Mouse (Mus musculus) spleen, postnatal 10 days (tissue): Measurements from ENCODE around the gene Top3b.
"Not testable (repeated sequence)": the region's sequence is repeated elsewhere in the genome, so short reads cannot be mapped to it uniquely, and the experiment has no call there.

Experiments
- DNase-seq, 2 experiments: peaks; one replicate each; pipeline ENCODE4 v3.0.0; 2021 to 2022; ENCODE audit warnings: low spot score in 2 of 2

Top3b gene

GRCm38 (mm10) chr16:16870617-16871331 lies at the start of gene Top3b, which contains the start of gene Vpreb1:
Gene Top3b (plus strand): TSS chr16:16870736.
Gene Vpreb1 (minus strand): TSS chr16:16870843.
- DNase-seq: peak; percentile 69 to 85

DNA sequence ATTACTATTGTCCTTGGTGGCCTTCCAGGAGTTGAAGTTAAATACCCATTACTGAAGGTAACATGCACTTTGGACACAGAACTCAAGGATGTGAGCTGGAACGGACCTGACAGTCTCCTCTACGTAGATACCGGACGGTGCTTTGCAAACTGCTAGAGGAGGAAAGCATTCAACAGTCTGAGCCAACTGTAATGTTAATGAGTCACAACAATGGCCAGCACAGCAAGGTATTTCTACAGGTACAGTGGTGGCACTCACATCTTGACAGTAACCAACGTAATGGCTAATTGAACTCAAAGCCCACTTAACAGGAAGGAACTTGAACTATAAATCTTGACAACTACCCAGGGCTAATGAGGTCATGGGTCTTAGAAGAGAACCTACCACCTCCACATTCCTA lies 45.1 kb upstream of the Top3b start:
- no peak for DNase-seq

GRCm38 (mm10) chr16:16826223-16826622 lies 44.3 kb upstream of the Top3b start:
- DNase-seq: no peak

DNA sequence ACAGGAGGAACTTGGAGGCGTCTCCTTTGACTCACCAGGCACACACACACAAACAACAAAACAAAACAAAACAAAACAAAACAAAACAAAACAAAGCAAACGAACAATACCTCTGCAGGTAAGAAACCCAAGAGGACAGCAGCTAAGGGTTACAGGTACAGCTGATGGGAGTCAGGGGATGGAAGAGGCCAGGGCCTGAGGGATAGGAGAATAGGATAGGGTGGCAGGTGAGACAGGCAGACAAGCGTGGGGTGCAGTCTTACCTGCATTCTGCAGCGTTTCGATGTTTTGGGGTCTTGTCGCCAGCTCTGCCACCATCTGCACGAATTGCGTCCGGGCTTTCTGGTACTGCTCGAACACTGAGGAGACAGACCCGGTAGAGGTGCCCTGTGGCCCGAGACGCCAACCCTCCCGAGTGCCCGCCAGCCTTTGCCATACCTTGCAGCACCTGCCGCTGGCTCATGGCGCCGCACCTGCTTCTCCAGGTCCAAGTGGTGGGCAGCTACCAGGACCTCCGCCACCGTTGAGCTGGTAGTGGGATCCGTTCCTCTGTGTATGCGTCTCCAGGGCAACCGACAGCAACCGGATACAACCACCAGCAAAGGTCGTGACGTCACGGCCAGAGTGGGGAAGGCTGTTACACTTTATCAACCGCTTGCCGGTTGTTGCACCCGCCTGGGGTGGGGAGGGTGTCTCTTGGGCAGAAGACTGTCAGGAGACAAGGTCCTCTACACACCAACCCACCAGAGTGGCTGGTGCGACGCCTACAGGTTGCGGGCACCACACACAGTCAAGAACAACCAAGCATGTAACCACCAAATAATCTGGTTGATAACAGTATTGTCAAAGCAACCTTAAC lies 41.5 kb upstream of the Top3b start, which contains the start of gene Spag6l:
Spag6l (minus strand) TSS at position 700 of the 859 bp plus-strand sequence.
- DNase-seq: peak; percentile 19 to 78

- DNase-seq: no peak
Observed at GRCm38 (mm10) chr16:16829671-16830070, 40.9 kb upstream of the Top3b start.

- no peak for DNase-seq
Observed at GRCm38 (mm10) chr16:16849196-16849595, 21.3 kb upstream of the Top3b start.

- no peak for DNase-seq
Observed at GRCm38 (mm10) chr16:16852411-16852810, 18.1 kb upstream of the Top3b start.

DNA sequence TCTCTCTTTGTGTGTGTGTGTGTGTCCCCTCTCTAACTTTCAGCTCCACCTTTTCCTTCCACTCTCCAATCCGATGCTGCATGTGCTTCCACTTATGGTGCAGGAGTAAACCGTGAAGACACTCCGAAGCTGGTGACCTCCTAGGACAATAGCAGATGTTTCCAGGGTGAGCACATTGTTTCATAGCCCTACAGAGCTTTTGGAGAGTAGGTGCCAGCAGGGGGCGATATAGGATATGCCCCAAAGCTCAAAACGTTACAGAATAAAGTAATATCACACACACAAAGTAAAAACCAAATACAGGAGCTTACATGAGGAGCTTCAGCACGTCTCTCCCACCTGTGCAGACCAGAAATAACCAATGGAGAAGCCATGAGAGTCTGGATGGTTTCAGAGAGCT lies 15.7 kb upstream of the Top3b start:
- DNase-seq: peak; percentile 35 to 76

DNA sequence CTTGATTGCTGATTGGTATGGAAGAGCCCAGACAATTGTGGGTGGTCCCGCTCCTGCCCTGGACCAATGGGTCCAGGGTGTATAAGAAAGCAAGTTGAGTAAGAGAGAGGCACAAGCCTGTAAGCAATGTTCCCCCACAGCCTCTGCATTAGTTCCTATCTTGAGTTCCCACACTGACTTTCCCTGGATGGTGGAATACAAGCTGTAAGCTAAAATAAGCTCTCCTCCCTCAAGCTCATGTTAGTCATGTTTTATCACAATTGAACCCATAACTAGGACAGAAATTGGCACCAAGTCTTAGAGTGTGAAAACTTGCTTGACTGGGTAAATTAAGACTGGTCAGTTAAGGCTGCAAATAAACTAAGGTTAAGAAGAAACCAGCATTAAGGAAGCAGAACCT lies 15.0 kb upstream of the Top3b start:
- no peak for DNase-seq

DNA sequence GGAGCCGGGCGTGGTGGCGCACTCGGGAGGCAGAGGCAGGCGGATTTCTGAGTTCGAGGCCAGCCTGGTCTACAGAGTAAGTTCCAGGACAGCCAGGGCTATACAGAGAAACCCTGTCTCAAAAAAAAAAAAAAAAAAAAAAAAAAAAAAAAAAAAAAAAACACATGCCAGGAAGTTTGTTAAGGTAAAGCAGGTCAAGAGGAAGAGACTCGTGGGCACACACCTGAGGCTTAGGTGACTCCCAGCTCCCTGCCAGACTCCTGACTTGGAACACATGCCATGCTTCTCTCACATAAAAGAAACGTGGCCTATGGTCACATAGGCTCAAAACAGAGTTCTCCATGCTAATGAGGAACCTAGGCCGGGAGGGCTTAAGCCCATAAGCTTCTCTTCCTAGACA lies 14.5 kb upstream of the Top3b start:
- not testable (repeated sequence) for DNase-seq

- DNase-seq: peak in 1 of 2 experiments; percentile 2
Observed at GRCm38 (mm10) chr16:16856731-16857476, 13.6 kb upstream of the Top3b start.

- peak in 1 of 2 experiments; percentile 4 for DNase-seq
Observed at GRCm38 (mm10) chr16:16862288-16862687, 8.2 kb upstream of the Top3b start.

GRCm38 (mm10) chr16:16863978-16864377 lies 6.6 kb upstream of the Top3b start, which contains the start of gene Igll1:
Gene Igll1 (minus strand): TSS chr16:16863985.
- peak in 1 of 2 experiments; percentile 18 for DNase-seq

- peak in 1 of 2 experiments; percentile 16 for DNase-seq
Observed at GRCm38 (mm10) chr16:16865217-16865616, 5.3 kb upstream of the Top3b start.

DNA sequence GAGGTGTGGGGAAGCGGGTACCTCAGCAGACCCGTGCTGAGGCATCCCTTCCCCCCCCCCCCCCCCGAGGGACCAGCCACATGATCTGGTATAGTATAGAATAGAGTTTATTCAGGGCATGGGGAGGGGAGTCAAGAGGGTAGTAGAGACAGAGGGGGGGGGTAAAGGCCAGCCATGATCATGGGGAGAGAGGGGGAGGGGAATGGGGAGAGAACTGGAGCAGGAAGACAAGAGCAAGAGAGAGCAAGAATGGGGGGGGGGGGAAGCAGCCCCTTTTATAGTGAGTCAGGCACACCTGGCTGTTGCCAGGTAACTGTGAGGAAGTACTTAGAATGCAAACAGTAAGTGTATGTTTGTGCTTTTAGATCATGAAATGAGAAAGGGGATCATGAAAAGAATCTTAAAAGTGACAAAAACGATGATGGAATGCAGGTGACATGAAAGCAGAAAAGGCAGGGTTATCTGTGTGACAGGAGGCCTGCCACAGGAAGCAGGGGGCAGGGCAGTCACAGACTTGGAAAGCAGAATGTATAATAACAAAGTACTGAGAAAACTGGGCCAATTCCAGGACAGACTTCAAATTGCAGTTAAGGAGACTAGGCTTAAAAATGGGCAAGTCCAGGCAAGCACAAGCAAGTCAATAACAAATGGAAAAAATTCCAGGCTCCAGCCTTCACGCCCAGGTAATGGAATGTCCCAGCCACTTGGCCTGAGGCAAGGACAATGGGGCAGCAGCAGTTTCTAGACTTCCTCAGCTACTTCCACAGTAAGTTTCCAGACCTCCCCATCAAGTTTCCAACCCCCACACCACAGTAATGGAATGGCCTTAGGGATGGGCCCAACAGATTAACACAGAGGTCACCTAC lies 4.6 kb upstream of the Top3b start:
- DNase-seq: peak in 1 of 2 experiments; percentile 2

DNA sequence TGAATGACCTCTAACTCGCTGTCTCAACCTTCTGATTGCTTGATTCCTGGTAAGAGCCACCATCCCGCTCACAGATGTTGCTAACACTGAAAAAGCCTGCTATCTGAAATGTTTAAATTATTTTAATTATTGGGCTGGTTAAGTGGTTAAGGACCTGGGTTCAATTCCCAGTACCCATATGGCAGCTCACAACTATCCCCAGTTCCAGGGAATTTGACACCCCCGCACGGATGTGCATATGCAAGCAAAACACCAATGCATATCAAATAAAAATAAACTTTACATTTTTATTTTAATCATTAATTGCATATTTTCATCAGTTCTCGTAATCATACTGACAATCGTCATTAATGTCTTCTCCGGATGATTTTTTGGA lies 307 bp upstream of the Top3b start:
- no peak for DNase-seq

DNA sequence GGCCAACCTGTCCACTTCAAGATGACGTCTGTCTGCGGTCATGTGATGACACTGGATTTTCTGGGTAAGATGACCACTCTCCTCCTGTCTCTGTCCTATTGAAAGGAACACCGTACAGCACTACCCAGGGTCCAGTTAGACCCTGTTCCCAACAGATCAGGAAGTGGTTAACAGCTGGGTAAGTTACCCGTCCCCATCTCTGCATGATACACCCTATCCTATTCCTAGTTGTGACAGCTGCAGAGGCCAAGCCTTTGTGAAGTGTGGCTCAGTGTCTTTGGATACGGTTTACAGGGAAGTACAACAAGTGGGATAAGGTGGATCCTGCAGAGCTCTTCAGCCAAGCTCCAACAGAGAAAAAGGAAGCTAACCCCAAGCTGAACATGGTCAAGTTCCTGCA lies 8.5 kb downstream of the Top3b start:
- no peak for DNase-seq

DNA sequence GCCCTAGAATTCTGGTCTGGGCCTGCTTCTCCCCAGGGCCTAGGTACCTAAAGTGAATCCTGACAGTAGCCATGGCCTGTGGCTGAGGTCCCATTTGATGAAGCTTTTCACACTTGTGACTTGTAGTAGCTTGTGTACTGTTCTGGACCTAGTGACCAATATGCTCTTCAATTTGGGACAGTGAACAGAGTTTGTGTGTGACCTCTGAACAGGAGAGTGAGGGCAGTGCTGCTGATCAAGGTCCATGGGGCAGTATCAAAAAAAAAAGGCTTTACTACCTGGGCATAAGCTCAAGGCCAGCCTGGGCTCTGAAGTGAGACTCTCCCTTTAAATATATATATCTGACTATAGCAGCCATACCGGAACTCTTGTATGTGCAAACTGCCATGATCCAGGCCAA lies 17.8 kb downstream of the Top3b start:
- no peak for DNase-seq

DNA sequence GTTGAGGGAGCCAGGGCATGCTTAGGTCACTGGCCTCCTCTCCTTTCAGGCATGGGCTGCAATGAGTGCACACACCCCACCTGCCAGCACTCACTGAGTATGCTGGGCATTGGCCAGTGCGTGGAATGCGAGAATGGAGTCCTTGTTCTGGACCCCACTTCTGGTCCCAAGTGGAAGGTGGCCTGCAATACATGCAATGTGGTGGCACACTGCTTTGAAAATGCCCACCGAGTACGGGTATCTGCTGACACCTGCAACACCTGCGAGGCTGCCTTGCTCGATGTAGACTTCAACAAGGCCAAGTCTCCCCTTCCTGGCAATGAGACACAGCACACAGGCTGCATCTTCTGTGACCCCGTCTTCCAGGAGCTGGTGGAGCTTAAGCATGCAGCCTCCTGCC lies 21.8 kb downstream of the Top3b start:
- no peak for DNase-seq

DNA sequence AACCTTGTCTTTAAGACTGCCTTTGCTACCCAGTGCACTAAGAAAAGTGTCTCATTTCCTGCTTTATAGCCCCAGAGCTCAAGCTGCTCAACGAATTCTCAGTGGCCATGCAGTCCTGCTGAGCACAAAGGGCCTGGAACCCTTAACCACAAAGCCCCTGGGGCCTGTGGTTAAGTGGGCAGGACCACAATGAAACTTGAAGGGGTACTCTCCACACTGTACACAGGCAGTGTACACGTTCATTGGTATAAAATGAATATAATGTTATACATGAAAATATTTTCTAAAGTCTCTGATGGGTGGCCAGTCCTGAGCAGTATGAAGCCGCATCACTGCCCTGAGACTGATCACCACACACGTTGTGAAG lies 25.5 kb downstream of the Top3b start:
- DNase-seq: peak in 1 of 2 experiments; percentile 53
